Mouse (Mus musculus): Measurements from ENCODE around the gene Wnt3a.

- TF ChIP-seq POLR2A (IDR thresholded peaks at IDR 0.05; ENCODE audit: insufficient read length, low read depth) (no peak), MAX (IDR thresholded peaks at IDR 0.05; ENCODE audit: low read depth) (no peak), POLR2AphosphoS2 (IDR thresholded peaks at IDR 0.05; ENCODE audit: insufficient read length, low read depth) (no peak), USF1 (IDR thresholded peaks at IDR 0.05; ENCODE audit: low read depth) (no peak), MYOG (IDR thresholded peaks at IDR 0.05; ENCODE audit: control insufficient read depth in 1 of 3, insufficient read depth in 1 of 3, insufficient read length in 2 of 3, low read depth in 2 of 3) (no peak), CEBPB (IDR thresholded peaks at IDR 0.05; ENCODE audit: insufficient read depth, poor library complexity, severe bottlenecking) (no peak), TCF12 (IDR thresholded peaks at IDR 0.05; ENCODE audit: insufficient read depth, poor library complexity, severe bottlenecking) (no peak), MYOD1 (IDR thresholded peaks at IDR 0.05; ENCODE audit: control insufficient read depth in 1 of 3, insufficient read length in 2 of 3, low read depth in 2 of 3) (no peak), E2F4 (IDR thresholded peaks at IDR 0.05; ENCODE audit: insufficient read depth) (no peak), SRF (IDR thresholded peaks at IDR 0.05; ENCODE audit: control insufficient read depth, insufficient read length, low read depth) (no peak), REST (IDR thresholded peaks at IDR 0.05; ENCODE audit: insufficient read depth, insufficient read length) (no peak), TCF3 (IDR thresholded peaks at IDR 0.05; ENCODE audit: insufficient read length, low read depth) (no peak)
These were observed 15.3 kb upstream of the Wnt3a start for GRCm38 (mm10) chr11:59305821-59306215.
